Mouse (Mus musculus) ovary, postnatal 14 days (tissue): ENCODE measurements at regions not wholly inside any gene's neighbourhood (a gene's known extent, or its start where the extent isn't known, plus 50 kb on each side); places are given as distances from the start of the nearest gene placed in this dataset.

ENCODE experiments used
- DNase-seq: peaks from one replicate; pipeline ENCODE4 v3.0.0; 2022; ENCODE audit warnings: low spot score

GRCm38 (mm10) chr5:12926289-12926688 lies 198.9 kb upstream of the Sema3a start:
- no peak for DNase-seq

GRCm38 (mm10) chr5:12927247-12927646 lies 198.0 kb upstream of the Sema3a start:
- DNase-seq: no peak

DNA sequence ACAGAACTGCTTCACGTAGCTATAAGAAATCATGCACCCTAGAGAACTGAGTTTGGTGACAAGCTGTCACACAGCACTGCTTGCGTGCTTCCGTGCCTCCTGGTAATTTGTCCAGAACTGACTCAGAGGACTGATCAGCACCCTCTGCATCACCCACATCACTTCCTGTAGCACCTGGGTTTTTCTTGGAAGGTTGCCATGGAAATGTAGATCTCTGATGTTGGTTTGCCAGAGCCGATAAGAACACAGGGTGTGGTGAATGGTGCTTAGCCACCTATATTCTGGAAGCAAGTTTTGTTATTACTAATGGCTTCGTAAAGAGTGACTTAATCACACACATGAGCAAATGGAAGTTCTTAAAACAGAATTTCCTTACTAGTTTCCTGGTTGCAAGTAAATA lies 188.2 kb upstream of the Sema3a start:
- DNase-seq: no peak

DNA sequence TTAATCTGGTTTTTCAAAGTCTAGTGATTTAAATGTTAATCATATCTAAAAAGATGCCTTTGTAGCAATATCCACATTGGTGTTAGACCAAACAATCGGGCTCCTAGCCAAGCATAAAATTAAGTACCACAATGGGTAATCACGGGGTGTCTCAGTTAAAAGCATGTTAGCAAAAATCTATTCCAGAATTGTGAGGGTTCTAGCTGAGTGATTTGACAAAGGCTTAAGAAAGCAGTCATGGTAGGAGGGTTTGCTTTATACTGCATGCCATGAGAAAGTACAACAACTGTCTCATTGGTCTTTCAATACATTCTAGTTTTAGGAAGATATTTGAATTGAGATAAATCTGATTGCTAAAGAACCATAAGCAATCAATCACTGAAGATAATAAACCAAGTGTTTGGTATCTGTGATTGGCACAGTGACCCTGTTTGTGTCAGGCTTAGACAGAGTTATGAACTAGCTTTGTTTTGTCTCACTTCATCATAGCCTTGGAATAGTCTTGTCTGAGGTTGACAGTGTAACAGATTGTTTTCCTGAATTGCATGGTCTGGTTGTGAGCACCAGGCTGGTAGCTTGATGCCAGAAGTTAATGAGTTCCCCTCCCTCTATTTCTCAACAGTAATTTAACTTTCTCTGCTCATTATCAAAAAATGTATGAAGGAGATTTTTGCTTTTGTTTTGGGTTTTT lies 186.9 kb upstream of the Sema3a start:
- no peak for DNase-seq

- no peak for DNase-seq
These were observed 180.7 kb upstream of the Sema3a start for GRCm38 (mm10) chr5:12944554-12944953.

DNA sequence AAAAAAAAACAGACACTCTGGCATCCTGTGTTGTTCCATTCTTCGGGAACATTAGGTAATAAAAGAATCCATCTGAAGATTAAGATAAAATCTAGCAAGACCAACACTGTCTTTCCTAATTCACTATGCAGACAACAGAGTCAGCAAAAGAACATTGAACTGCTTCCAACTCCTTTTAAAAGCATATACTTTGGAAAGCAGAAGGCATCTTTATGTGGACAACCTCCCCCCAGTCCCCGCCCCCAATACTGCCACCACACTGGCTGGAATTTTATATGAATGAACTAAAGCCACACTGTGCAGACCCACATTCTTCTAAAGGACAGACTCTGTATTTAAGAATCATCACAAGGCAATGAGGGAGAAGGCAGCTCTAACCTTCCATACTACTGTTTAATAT lies 176.7 kb upstream of the Sema3a start:
- no peak for DNase-seq

GRCm38 (mm10) chr5:12970987-12971386 lies 154.2 kb upstream of the Sema3a start:
- no peak for DNase-seq

DNA sequence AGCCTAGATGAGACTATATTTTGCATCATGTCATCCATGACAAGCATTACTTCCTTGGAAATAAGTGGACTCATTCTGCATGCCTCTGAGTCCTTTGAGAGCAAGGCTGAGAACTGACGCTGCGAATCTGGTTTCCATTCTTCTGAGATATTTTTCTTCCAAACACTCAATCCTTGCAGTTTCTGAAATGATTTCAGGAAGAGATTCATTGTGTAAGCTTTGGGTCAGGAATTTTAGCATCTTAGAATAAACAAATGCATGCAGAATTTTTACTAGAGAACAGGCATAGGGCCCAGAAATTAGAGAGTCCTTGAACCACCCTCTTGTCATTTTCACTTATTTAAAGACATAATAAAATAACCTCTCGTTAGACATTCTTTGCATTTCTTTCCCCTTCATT lies 151.5 kb upstream of the Sema3a start:
- no peak for DNase-seq

GRCm38 (mm10) chr5:12976015-12976742 lies 149.0 kb upstream of the Sema3a start:
- DNase-seq: no peak

DNA sequence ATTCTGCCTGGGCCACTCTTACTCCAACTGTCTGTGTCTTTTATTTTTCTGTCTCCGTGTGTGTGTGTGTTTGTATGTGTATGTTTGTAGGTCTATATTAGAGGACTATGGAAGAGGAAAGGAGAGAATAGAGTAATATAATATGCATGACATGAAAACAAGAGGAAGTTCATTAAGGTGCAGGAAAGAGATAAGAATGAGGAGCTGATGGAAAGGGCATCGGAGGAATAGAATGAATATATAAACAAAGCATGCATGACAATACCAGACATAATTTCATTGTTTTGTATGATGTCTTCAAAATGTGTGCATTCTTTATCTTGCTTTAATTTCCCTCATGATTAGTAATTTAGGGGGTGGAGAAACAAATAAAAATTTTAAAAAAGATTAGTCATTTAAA lies 147.3 kb upstream of the Sema3a start:
- DNase-seq: no peak

GRCm38 (mm10) chr5:12993826-12994225 lies 131.4 kb upstream of the Sema3a start:
- no peak for DNase-seq

- no peak for DNase-seq
These were observed 127.8 kb upstream of the Sema3a start for GRCm38 (mm10) chr5:12997440-12997839.

DNA sequence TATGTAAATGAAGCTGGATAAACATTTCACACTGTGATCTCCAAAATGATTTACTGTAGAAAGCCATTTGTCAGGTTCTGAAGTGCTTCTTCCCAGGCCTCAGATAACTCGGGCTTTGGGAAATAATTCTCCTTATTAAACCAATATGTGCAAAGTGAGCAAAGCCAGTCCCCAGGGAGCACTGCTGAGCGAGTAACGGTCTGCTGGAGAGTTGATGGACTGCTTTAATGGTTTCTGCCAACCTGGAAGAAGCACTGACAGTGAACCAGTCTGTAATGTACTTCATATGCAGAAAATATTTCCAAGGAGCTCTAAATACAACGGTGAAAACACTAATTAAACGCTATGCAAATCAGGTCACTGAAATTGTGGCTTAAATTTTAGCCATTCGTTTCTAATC lies 118.1 kb upstream of the Sema3a start:
- no peak for DNase-seq

- DNase-seq: no peak
These were observed 102.9 kb upstream of the Sema3a start for GRCm38 (mm10) chr5:13022270-13022669.

DNA sequence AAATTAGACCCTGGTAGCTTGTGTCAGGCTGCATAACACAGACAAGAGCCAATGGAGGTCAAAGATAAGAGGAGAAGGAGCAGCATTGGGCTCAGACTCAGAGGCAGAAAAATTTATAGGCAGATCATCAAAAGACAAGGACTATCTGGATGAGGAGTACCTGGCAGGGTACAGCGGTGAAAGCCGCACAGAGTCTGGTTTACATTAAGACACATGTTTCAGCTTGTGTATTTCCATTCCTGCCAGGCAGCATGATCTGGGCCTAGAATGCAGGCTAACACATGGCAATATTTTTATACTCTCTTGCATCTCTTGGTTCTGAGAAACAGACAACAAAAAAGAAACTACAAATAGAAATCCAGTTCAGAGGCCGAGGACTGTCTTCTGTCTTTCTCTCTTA lies 91.9 kb upstream of the Sema3a start:
- no peak for DNase-seq

GRCm38 (mm10) chr5:13036127-13036526 lies 89.1 kb upstream of the Sema3a start:
- DNase-seq: no peak

- no peak for DNase-seq
These were observed 66.3 kb upstream of the Sema3a start for GRCm38 (mm10) chr5:13058883-13059423.

GRCm38 (mm10) chr5:13066942-13067341 lies 58.3 kb upstream of the Sema3a start:
- DNase-seq: no peak
